Mouse (Mus musculus): Measurements from ENCODE around the gene Mrgprb2. TPM values are rescaled to one million over a fixed set of nuclear protein-coding genes. Genes with fewer than 3 reads are reported as not detected.

Gene Mrgprb2
- polyA plus RNA-seq (2015; fragmentation: Nextera tagmentation; extraction: Ambion mirVana) = 7.9 and 11.2 TPM in 2 replicates

DNA sequence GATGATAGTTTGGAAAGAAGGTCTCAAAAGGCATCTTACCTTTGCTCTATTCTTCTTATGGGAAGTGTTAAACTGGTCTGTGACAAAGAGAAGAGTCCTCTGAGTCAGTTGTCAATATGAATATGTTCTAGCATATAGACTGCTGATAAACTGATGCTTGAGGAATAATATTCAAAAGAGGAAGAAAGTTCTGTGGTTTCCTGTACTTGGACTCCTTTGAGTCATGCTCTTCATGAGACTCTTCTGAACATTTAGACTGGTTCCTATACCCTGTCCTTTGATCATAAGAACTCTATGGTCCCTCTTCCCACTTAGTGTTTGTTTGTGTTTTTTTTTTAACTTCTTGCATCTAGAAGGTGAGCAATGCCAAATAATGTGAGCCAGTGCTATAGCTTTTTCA, at the start of gene Mrgprb2:
Gene Mrgprb2, minus strand, starts transcription at position 101 of the 400 bp plus-strand sequence.

Other genes with a start within 250 kb of the Mrgprb2 start
- 0.47 and 1.5 TPM in 2 replicates for gene Mrgprb8, start 169.6 kb downstream of the Mrgprb2 start, polyA plus RNA-seq (2015; fragmentation: Nextera tagmentation; extraction: Ambion mirVana)
- gene Mrgprb1, start 101.7 kb downstream of the Mrgprb2 start, polyA plus RNA-seq (2015; fragmentation: Nextera tagmentation; extraction: Ambion mirVana) = 7.2 and 7.5 TPM in 2 replicates
- gene Mrgprx2, start 58.8 kb downstream of the Mrgprb2 start, polyA plus RNA-seq (2015; fragmentation: Nextera tagmentation; extraction: Ambion mirVana) = 1.1 and 1.4 TPM in 2 replicates
- gene Mrgprb3, start 85.7 kb upstream of the Mrgprb2 start, polyA plus RNA-seq (2015; fragmentation: Nextera tagmentation; extraction: Ambion mirVana) = 0.13 TPM in 1 of 2 replicates, not detected in the other
- gene Zdhhc13, start 230.9 kb upstream of the Mrgprb2 start, polyA plus RNA-seq (2015; fragmentation: Nextera tagmentation; extraction: Ambion mirVana) = 12.9 and 13.7 TPM in 2 replicates

Data from skeletal muscle tissue, postnatal 0 days (tissue).